Mouse (Mus musculus) midbrain, postnatal 0 days (tissue): ENCODE measurements around the gene Irx4. TPM values are rescaled to one million over a fixed set of nuclear protein-coding genes. Genes with fewer than 3 reads are reported as not detected.

Source experiments
- ATAC-seq: fragments of 200-750 bp; cut with Nextera tagmentation; 2 replicates; pipeline ENCODE4 v1.8.0; 2017; ENCODE audit warnings: moderate number of reproducible peaks, mild to moderate bottlenecking, moderate TSS enrichment, moderate library complexity; ENCODE audit not compliant: low FRiP score
- DNase-seq: peaks from one replicate; pipeline ENCODE4 v3.0.0-alpha.2; 2015; ENCODE audit warnings: low spot score
- H3K27ac ChIP-seq: fragments of 300-500 bp; sonication (generic); 2 replicates; pipeline ENCODE4 v1.5.1; 2014; ENCODE audit warnings: low read depth, mild to moderate bottlenecking, low read length, mixed read lengths
- H3K27me3 ChIP-seq: fragments of 300-500 bp; sonication (generic); 2 replicates; pipeline ENCODE4 v1.6.1; 2014; ENCODE audit warnings: low read length, control low read depth, mixed read lengths; ENCODE audit not compliant: insufficient read depth
- H3K36me3 ChIP-seq: fragments of 300-500 bp; sonication (generic); 2 replicates; pipeline ENCODE4 v1.6.1; 2014; ENCODE audit warnings: low read length, control low read depth, mixed read lengths; ENCODE audit not compliant: insufficient read depth
- H3K4me1 ChIP-seq: fragments of 300-500 bp; sonication (generic); 2 replicates; pipeline ENCODE4 v1.6.1; 2014; ENCODE audit warnings: mild to moderate bottlenecking, control low read depth, antibody characterized with exemption, low read length, mixed read lengths; ENCODE audit not compliant: insufficient read depth
- H3K4me2 ChIP-seq: fragments of 300-500 bp; sonication (generic); 2 replicates; pipeline ENCODE4 v1.6.1; 2014; ENCODE audit warnings: low read depth, mild to moderate bottlenecking, low read length, mixed read lengths; ENCODE audit not compliant: poor library complexity, severe bottlenecking
- H3K4me3 ChIP-seq: fragments of 300-500 bp; sonication (generic); 2 replicates; pipeline ENCODE4 v1.5.1; 2014; ENCODE audit warnings: low read depth, mild to moderate bottlenecking, low read length, moderate library complexity
- H3K9ac ChIP-seq: fragments of 300-500 bp; sonication (generic); replicated peaks from 2 replicates; pipeline ENCODE4 v1.6.1; 2014; ENCODE audit warnings: mild to moderate bottlenecking, low read length, moderate library complexity, mixed read lengths; ENCODE audit not compliant: poor library complexity, severe bottlenecking
- H3K9me3 ChIP-seq: fragments of 300-500 bp; sonication (generic); 2 replicates; pipeline ENCODE4 v1.6.1; 2016; ENCODE audit warnings: low read length, control low read depth
- CTCF ChIP-seq: IDR thresholded peaks from 2 replicates; pipeline ENCODE4 v1.5.1; 2016; ENCODE audit warnings: antibody characterized with exemption, mild to moderate bottlenecking
- WGBS: fragments of 180-500 bp; shearing (Covaris S2); extraction: QIAGEN DNeasy Blood & Tissue Kit; methylation state at CpG from one replicate; pipeline ENCODE4 v1.1.7; 2014; 5-methylcytosine and 5-hydroxymethylcytosine counted together
- polyA plus RNA-seq: library from polyadenylated mRNA; unstranded; fragments of >200 nt; fragmentation: Nextera tagmentation; extraction: Ambion mirVana; gene quantifications from 2 replicates; pipeline ENCODE4 v1.2.1, GENCODE M21; 2015
- total RNA-seq: library from RNA; depleted of rRNA; stranded (reverse); fragments of >200 nt; gene quantifications from 2 replicates; pipeline ENCODE4 v1.2.3, GENCODE M21; 2014

Gene Irx4
- total and polyA plus RNA-seq, 2 experiments from 2014 or later, result 0.63 to 2.8 TPM

GRCm38 (mm10) chr13:73271336-73272242 lies 11.3 kb downstream of the Irx4 start:
- 1% methylated on average over 53 of the region's 53 CpGs for WGBS
- TF ChIP-seq CTCF, result no peak
- ATAC-seq (no peak), DNase-seq (peak; percentile 25)
- Histone ChIP-seq H3K36me3 (no peaks in the 10 kb centered on the region), H3K4me1 (peaks cover 2% of the 10 kb centered on the region; the same call in 1 of the 2 replicates), H3K27ac (no peak overlapping the region), H3K4me2 (peak overlapping the region; percentile 55), H3K9me3 (no peaks in the 10 kb centered on the region), H3K27me3 (peaks cover 67% of the 10 kb centered on the region), H3K4me3 (peak overlapping the region; percentile 31), H3K9ac (0 out of 2 replicates have a peak overlapping the region, but pooled peaks have one; percentile 8)

- H3K27me3 ChIP-seq, result peaks cover 55% of the 10 kb centered on the region
- DNase-seq, result no peak
- peaks cover 2% of the 10 kb centered on the region; the same call in 1 of the 2 replicates for H3K4me1 ChIP-seq
- no peak for TF ChIP-seq CTCF
- no peak overlapping the region for H3K4me3 ChIP-seq
- no peak for ATAC-seq
- H3K36me3 ChIP-seq, result no peaks in the 10 kb centered on the region
- no peaks in the 10 kb centered on the region for H3K9me3 ChIP-seq
- no peak overlapping the region for H3K4me2 ChIP-seq
- H3K27ac ChIP-seq, result no peak overlapping the region
- H3K9ac ChIP-seq, result no peak overlapping the region
Measured at GRCm38 (mm10) chr13:73272794-73273282, 12.6 kb downstream of the Irx4 start.

DNA sequence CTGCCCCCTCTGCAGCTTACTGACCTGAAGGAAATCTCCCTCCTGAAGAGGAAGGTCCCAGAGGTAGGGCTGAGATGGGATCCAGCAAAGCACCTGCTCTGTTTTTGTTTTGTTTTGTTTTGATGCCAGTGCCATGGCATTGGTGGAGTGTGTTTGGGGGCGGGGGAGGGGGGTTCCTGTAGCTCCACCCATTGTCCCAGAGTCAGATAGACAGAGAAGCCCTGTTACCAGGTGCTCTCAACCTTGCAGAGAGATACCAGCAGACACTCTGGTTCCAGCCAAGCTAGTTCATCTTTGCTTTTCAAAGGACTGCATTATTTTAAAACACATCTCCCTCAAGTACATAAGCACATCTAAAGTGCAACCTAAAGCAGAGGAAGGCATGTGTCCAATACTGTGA lies 13.3 kb downstream of the Irx4 start:
- TF ChIP-seq CTCF, result no peak
- Histone ChIP-seq H3K9me3 (no peaks in the 10 kb centered on the region), H3K27me3 (peaks cover 48% of the 10 kb centered on the region), H3K36me3 (no peaks in the 10 kb centered on the region), H3K4me3 (no peak overlapping the region), H3K4me2 (no peak overlapping the region), H3K9ac (no peak overlapping the region), H3K27ac (no peak overlapping the region), H3K4me1 (peaks cover 2% of the 10 kb centered on the region; the same call in 1 of the 2 replicates)
- DNase-seq (no peak), ATAC-seq (no peak)
- WGBS, result 31% methylated on average over 1 of the region's 1 CpGs

DNA sequence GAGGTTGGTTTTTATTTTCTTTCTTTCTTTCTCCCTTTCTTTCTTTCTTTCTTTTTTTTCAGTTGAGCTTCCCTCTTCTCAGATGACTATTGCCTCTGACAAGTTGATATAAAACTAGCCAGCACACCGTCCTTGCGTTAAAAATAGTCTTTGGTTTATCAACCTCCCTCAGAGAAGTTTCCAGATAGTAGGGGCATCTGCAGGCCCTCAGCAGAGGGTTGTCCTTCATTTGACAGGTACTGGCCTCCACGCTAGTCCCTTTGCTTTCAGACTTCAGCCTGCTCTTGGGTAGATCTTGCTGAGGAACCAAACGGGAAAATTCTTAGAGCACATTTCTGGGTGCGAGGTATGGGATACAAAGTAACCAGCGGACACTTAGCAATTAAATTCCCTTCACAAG lies 17.1 kb downstream of the Irx4 start:
- Histone ChIP-seq H3K27me3 (peaks cover 22% of the 10 kb centered on the region), H3K4me3 (no peak overlapping the region), H3K27ac (no peak overlapping the region), H3K9ac (no peak overlapping the region), H3K36me3 (no peaks in the 10 kb centered on the region), H3K4me1 (no peaks in the 10 kb centered on the region), H3K4me2 (no peak overlapping the region), H3K9me3 (no peaks in the 10 kb centered on the region)
- no peak for ATAC-seq
- 90% methylated on average over 6 of the region's 6 CpGs for WGBS
- no peak for TF ChIP-seq CTCF
- no peak for DNase-seq

- Histone ChIP-seq H3K27ac (no peak overlapping the region), H3K36me3 (no peaks in the 10 kb centered on the region), H3K27me3 (peaks cover 18% of the 10 kb centered on the region), H3K9ac (no peak overlapping the region), H3K4me3 (no peak overlapping the region), H3K9me3 (no peaks in the 10 kb centered on the region), H3K4me2 (no peak overlapping the region), H3K4me1 (no peaks in the 10 kb centered on the region)
- no peak for TF ChIP-seq CTCF
- DNase-seq, result no peak
- no peak for ATAC-seq
- 74% methylated on average over 1 of the region's 1 CpGs for WGBS
Measured at GRCm38 (mm10) chr13:73277797-73278196, 17.5 kb downstream of the Irx4 start.

DNA sequence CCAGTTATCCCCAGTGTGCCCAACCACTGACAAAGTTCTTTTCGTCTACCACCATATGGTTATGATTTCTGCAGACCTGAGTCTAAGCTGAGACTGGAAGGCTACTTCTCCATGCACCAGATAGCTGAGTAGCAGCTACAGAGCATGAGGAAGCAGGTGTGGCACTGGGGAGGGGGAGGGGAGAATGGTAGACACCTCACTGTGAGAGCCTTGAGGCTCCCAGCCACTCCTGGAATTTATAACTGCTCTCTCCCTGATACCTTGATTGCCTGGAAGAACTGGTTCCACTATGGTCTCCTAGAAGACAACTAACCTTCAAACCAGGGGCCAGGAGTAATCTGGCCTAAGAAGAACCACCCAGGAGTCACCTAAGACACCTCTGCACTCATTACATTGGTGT lies 18.9 kb downstream of the Irx4 start:
- WGBS, result 93% methylated on average over 1 of the region's 1 CpGs
- H3K27ac ChIP-seq, result no peak overlapping the region
- H3K9ac ChIP-seq, result no peak overlapping the region
- TF ChIP-seq CTCF, result no peak
- H3K4me3 ChIP-seq, result no peak overlapping the region
- DNase-seq (no peak), ATAC-seq (no peak)
- no peaks in the 10 kb centered on the region for H3K4me1 ChIP-seq
- no peaks in the 10 kb centered on the region for H3K36me3 ChIP-seq
- H3K27me3 ChIP-seq, result peaks cover 5% of the 10 kb centered on the region; the same call in 1 of the 2 replicates
- no peaks in the 10 kb centered on the region for H3K9me3 ChIP-seq
- no peak overlapping the region for H3K4me2 ChIP-seq
